Mouse (Mus musculus) stomach, embryonic 16.5 days (tissue): Measurements from ENCODE around the gene Cybrd1. TPM values are rescaled to one million over a fixed set of nuclear protein-coding genes. Genes with fewer than 3 reads are reported as not detected.

Experiments used
- ATAC-seq: fragments of 200-750 bp; cut with Nextera tagmentation; 2 replicates; pipeline ENCODE4 v1.8.0; 2017; ENCODE audit warnings: moderate number of reproducible peaks, moderate TSS enrichment; ENCODE audit not compliant: insufficient read depth, low FRiP score
- H3K27ac ChIP-seq: fragments of 300-500 bp; sonication (generic); 2 replicates; pipeline ENCODE4 v1.5.1; 2014; ENCODE audit warnings: low read length
- H3K27me3 ChIP-seq: fragments of 300-500 bp; sonication (generic); 2 replicates; pipeline ENCODE4 v1.6.1; 2014; ENCODE audit warnings: low read length, control low read depth, mixed read lengths; ENCODE audit not compliant: control insufficient read depth, insufficient read depth
- H3K36me3 ChIP-seq: fragments of 300-500 bp; sonication (generic); 2 replicates; pipeline ENCODE4 v1.6.1; 2014; ENCODE audit warnings: low read length; ENCODE audit not compliant: control insufficient read depth, insufficient read depth
- H3K4me1 ChIP-seq: fragments of 300-500 bp; sonication (generic); 2 replicates; pipeline ENCODE4 v1.6.1; 2014; ENCODE audit warnings: low read length, control low read depth, mixed read lengths; ENCODE audit not compliant: control insufficient read depth, insufficient read depth
- H3K4me2 ChIP-seq: fragments of 300-500 bp; sonication (generic); 2 replicates; pipeline ENCODE4 v1.6.1; 2014; ENCODE audit warnings: low read depth, low read length, mixed read lengths
- H3K4me3 ChIP-seq: fragments of 300-500 bp; sonication (generic); replicated peaks from 2 replicates; pipeline ENCODE4 v1.5.1; 2014; ENCODE audit warnings: mild to moderate bottlenecking, low read length
- H3K9ac ChIP-seq: fragments of 300-500 bp; sonication (generic); 2 replicates; pipeline ENCODE4 v1.6.1; 2014; ENCODE audit warnings: low read length
- H3K9me3 ChIP-seq: fragments of 300-500 bp; sonication (generic); replicated peaks from 2 replicates; pipeline ENCODE4 v1.6.1; 2016; ENCODE audit warnings: low read length, control low read depth; ENCODE audit not compliant: control insufficient read depth
- WGBS: fragments of 180-500 bp; shearing (Covaris S2); extraction: QIAGEN DNeasy Blood & Tissue Kit; methylation state at CpG from one replicate; pipeline ENCODE4 v1.1.7; 2014; 5-methylcytosine and 5-hydroxymethylcytosine counted together
- polyA plus RNA-seq: library from polyadenylated mRNA; unstranded; fragments of >200 nt; fragmentation: Nextera tagmentation; extraction: Ambion mirVana; gene quantifications from 2 replicates; pipeline ENCODE4 v1.2.1, GENCODE M21; 2015

Gene Cybrd1
- polyA plus RNA-seq, 1 experiment from 2014 or later: 10.6 TPM

- no peak for ATAC-seq
- Histone ChIP-seq H3K4me3 (no peak overlapping the region), H3K9ac (no peak overlapping the region), H3K9me3 (no peaks in the 10 kb centered on the region), H3K4me2 (no peak overlapping the region), H3K4me1 (no peaks in the 10 kb centered on the region), H3K27ac (no peak overlapping the region), H3K27me3 (no peaks in the 10 kb centered on the region), H3K36me3 (peaks cover 6% of the 10 kb centered on the region; the same call in 1 of the 2 replicates)
- WGBS: 66% methylated on average over 4 of the region's 4 CpGs
These were observed 22.9 kb downstream of the Cybrd1 start for GRCm38 (mm10) chr2:71140622-71141021.

GRCm38 (mm10) chr2:71142410-71142809, 24.7 kb downstream of the Cybrd1 start:
- no peak for ATAC-seq
- no peak overlapping the region for H3K9ac ChIP-seq
- no peaks in the 10 kb centered on the region for H3K4me1 ChIP-seq
- H3K9me3 ChIP-seq: no peaks in the 10 kb centered on the region
- H3K27me3 ChIP-seq: no peaks in the 10 kb centered on the region
- H3K4me3 ChIP-seq: no peak overlapping the region
- H3K36me3 ChIP-seq: 0 out of 2 replicates have a peak, but pooled peaks cover 4% of the 10 kb centered on the region
- H3K27ac ChIP-seq: no peak overlapping the region
- H3K4me2 ChIP-seq: no peak overlapping the region
- 55% methylated on average over 7 of the region's 7 CpGs for WGBS

GRCm38 (mm10) chr2:71145853-71146252, 28.1 kb downstream of the Cybrd1 start:
- Histone ChIP-seq H3K9me3 (no peaks in the 10 kb centered on the region), H3K4me3 (no peak overlapping the region), H3K4me2 (no peak overlapping the region), H3K27me3 (no peaks in the 10 kb centered on the region), H3K27ac (no peak overlapping the region), H3K9ac (no peak overlapping the region), H3K36me3 (no peaks in the 10 kb centered on the region), H3K4me1 (no peaks in the 10 kb centered on the region)
- WGBS: 70% methylated on average over 4 of the region's 4 CpGs
- ATAC-seq: peak; percentile 25; the same call in 1 of the 2 replicates

- WGBS: 20% methylated on average over 3 of the region's 3 CpGs
- Histone ChIP-seq H3K27me3 (no peaks in the 10 kb centered on the region), H3K9me3 (no peaks in the 10 kb centered on the region), H3K36me3 (no peaks in the 10 kb centered on the region), H3K27ac (no peak overlapping the region), H3K4me2 (no peak overlapping the region), H3K4me1 (no peaks in the 10 kb centered on the region), H3K4me3 (no peak overlapping the region), H3K9ac (no peak overlapping the region)
- ATAC-seq: peak; percentile 95
These were observed 28.5 kb downstream of the Cybrd1 start for GRCm38 (mm10) chr2:71146266-71146665.

- H3K27me3 ChIP-seq: no peaks in the 10 kb centered on the region
- no peak overlapping the region for H3K4me2 ChIP-seq
- H3K27ac ChIP-seq: no peak overlapping the region
- H3K4me3 ChIP-seq: no peak overlapping the region
- H3K9ac ChIP-seq: no peak overlapping the region
- WGBS: 43% methylated on average over 6 of the region's 6 CpGs
- no peaks in the 10 kb centered on the region for H3K36me3 ChIP-seq
- no peaks in the 10 kb centered on the region for H3K9me3 ChIP-seq
- ATAC-seq: no peak
- no peaks in the 10 kb centered on the region for H3K4me1 ChIP-seq
These were observed 30.1 kb downstream of the Cybrd1 start for GRCm38 (mm10) chr2:71147816-71148215.

GRCm38 (mm10) chr2:71152170-71152569, 34.4 kb downstream of the Cybrd1 start:
- Histone ChIP-seq H3K4me3 (no peak overlapping the region), H3K4me2 (no peak overlapping the region), H3K9me3 (no peaks in the 10 kb centered on the region), H3K36me3 (no peaks in the 10 kb centered on the region), H3K27ac (no peak overlapping the region), H3K4me1 (no peaks in the 10 kb centered on the region), H3K9ac (no peak overlapping the region), H3K27me3 (no peaks in the 10 kb centered on the region)
- ATAC-seq: no peak
- WGBS: 87% methylated on average over 4 of the region's 4 CpGs

- Histone ChIP-seq H3K9ac (no peak overlapping the region), H3K4me1 (no peaks in the 10 kb centered on the region), H3K9me3 (no peaks in the 10 kb centered on the region), H3K4me2 (no peak overlapping the region), H3K36me3 (no peaks in the 10 kb centered on the region), H3K27ac (no peak overlapping the region), H3K4me3 (no peak overlapping the region), H3K27me3 (no peaks in the 10 kb centered on the region)
- 7% methylated on average over 8 of the region's 8 CpGs for WGBS
- ATAC-seq: peak; percentile 74; the same call in 1 of the 2 replicates
These were observed 37.8 kb downstream of the Cybrd1 start for GRCm38 (mm10) chr2:71155486-71155885.

GRCm38 (mm10) chr2:71156446-71156845, 38.7 kb downstream of the Cybrd1 start:
- Histone ChIP-seq H3K9me3 (no peaks in the 10 kb centered on the region), H3K4me2 (no peak overlapping the region), H3K4me3 (no peak overlapping the region), H3K4me1 (no peaks in the 10 kb centered on the region), H3K27ac (no peak overlapping the region), H3K9ac (no peak overlapping the region), H3K27me3 (no peaks in the 10 kb centered on the region), H3K36me3 (no peaks in the 10 kb centered on the region)
- ATAC-seq: no peak
- 71% methylated on average over 8 of the region's 8 CpGs for WGBS

GRCm38 (mm10) chr2:71157881-71158280, 40.2 kb downstream of the Cybrd1 start:
- no peak overlapping the region for H3K4me2 ChIP-seq
- ATAC-seq: no peak
- H3K4me1 ChIP-seq: no peaks in the 10 kb centered on the region
- WGBS: 85% methylated on average over 8 of the region's 8 CpGs
- no peak overlapping the region for H3K27ac ChIP-seq
- H3K9ac ChIP-seq: no peak overlapping the region
- no peak overlapping the region for H3K4me3 ChIP-seq
- no peaks in the 10 kb centered on the region for H3K9me3 ChIP-seq
- H3K36me3 ChIP-seq: no peaks in the 10 kb centered on the region
- no peaks in the 10 kb centered on the region for H3K27me3 ChIP-seq
